Mouse (Mus musculus) forebrain, embryonic 10.5 days (tissue): ENCODE results near the gene Tubb2b. TPM values are rescaled to one million over a fixed set of nuclear protein-coding genes. Genes with fewer than 3 reads are reported as not detected.

Experiments
- DNase-seq: peaks from one replicate; pipeline ENCODE4 v3.0.0-alpha.2; 2017; ENCODE audit warnings: low spot score; ENCODE audit errors: extremely low spot score
- H3K27ac ChIP-seq: fragments of 300-500 bp; sonication (generic); 2 replicates; pipeline ENCODE4 v1.5.1; 2016; ENCODE audit warnings: mild to moderate bottlenecking
- H3K27me3 ChIP-seq: fragments of 300-500 bp; sonication (generic); 2 replicates; pipeline ENCODE4 v1.6.1; 2016; ENCODE audit warnings: mild to moderate bottlenecking; ENCODE audit not compliant: poor library complexity, severe bottlenecking
- H3K36me3 ChIP-seq: fragments of 300-500 bp; sonication (generic); replicated peaks from 2 replicates; pipeline ENCODE4 v1.6.1; 2016; ENCODE audit warnings: mild to moderate bottlenecking, moderate library complexity
- H3K4me1 ChIP-seq: fragments of 300-500 bp; sonication (generic); 2 replicates; pipeline ENCODE4 v1.6.1; 2016
- H3K4me3 ChIP-seq: fragments of 300-500 bp; sonication (generic); 2 replicates; pipeline ENCODE4 v1.5.1; 2016; ENCODE audit warnings: mild to moderate bottlenecking, moderate library complexity
- H3K9me3 ChIP-seq: fragments of 300-500 bp; sonication (generic); 2 replicates; pipeline ENCODE4 v1.6.1; 2016; ENCODE audit warnings: mild to moderate bottlenecking, moderate library complexity
- WGBS: fragments of 180-500 bp; shearing (Covaris S2); methylation state at CpG from one replicate; pipeline ENCODE4 v1.1.7; 2016; 5-methylcytosine and 5-hydroxymethylcytosine counted together
- polyA plus RNA-seq: library from polyadenylated mRNA; unstranded; fragments of >200 nt; fragmentation: Nextera tagmentation; extraction: Ambion mirVana; gene quantifications from 2 replicates; pipeline ENCODE4 v1.2.1, GENCODE M21; 2016

Tubb2b gene
- polyA plus RNA-seq, 1 experiment from 2014 or later, result 151 TPM

DNA sequence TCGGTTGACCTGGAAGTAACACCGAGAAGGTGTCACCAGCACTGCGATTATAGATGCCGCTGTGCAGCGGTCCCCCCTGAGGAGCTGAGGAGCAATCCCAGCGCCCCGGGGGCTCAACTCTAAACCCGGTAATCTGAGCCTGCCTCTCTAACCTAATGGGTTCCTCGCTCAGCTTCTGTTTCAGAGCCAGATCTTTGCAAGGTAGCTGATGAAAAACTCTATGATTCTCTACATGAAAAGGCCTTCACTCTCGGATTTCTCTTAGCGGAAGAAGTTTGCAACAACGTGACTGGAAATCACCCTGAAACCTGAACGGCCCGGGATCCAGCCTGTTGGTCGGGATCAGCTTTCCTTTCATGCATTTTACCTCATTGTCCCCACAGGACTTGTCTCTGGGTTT lies 2.0 kb upstream of the Tubb2b start:
- peak overlapping the region; percentile 78 for H3K4me3 ChIP-seq
- no peaks in the 10 kb centered on the region; the same call in 1 of the 2 replicates for H3K27me3 ChIP-seq
- under 1% methylated on average over 15 of the region's 15 CpGs for WGBS
- peaks cover 70% of the 10 kb centered on the region for H3K4me1 ChIP-seq
- no peaks in the 10 kb centered on the region for H3K9me3 ChIP-seq
- peaks cover 16% of the 10 kb centered on the region for H3K36me3 ChIP-seq
- H3K27ac ChIP-seq, result peak overlapping the region; percentile 98
- peak; percentile 43 for DNase-seq

- peaks cover 76% of the 10 kb centered on the region for H3K4me1 ChIP-seq
- H3K27me3 ChIP-seq, result no peaks in the 10 kb centered on the region; the same call in 1 of the 2 replicates
- H3K36me3 ChIP-seq, result peaks cover 23% of the 10 kb centered on the region
- H3K9me3 ChIP-seq, result no peaks in the 10 kb centered on the region
- H3K4me3 ChIP-seq, result peak overlapping the region; percentile 78
- under 1% methylated on average over 10 of the region's 10 CpGs for WGBS
- DNase-seq, result peak; percentile 80
- H3K27ac ChIP-seq, result peak overlapping the region; percentile 98
Observed at GRCm38 (mm10) chr13:34131708-34132060, 1.4 kb upstream of the Tubb2b start.

GRCm38 (mm10) chr13:34131011-34131707 lies 893 bp upstream of the Tubb2b start:
- peak overlapping the region; percentile 78 for H3K4me3 ChIP-seq
- under 1% methylated on average over 24 of the region's 24 CpGs for WGBS
- H3K9me3 ChIP-seq, result no peaks in the 10 kb centered on the region
- peak; percentile 91 for DNase-seq
- H3K36me3 ChIP-seq, result peaks cover 28% of the 10 kb centered on the region
- H3K27ac ChIP-seq, result peak overlapping the region; percentile 98
- peaks cover 81% of the 10 kb centered on the region for H3K4me1 ChIP-seq
- no peaks in the 10 kb centered on the region; the same call in 1 of the 2 replicates for H3K27me3 ChIP-seq

GRCm38 (mm10) chr13:34129485-34130225 lies 611 bp downstream of the Tubb2b start:
- under 1% methylated on average over 31 of the region's 31 CpGs for WGBS
- DNase-seq, result peak; percentile 72
- Histone ChIP-seq H3K36me3 (peaks cover 41% of the 10 kb centered on the region), H3K4me3 (peak overlapping the region; percentile 78), H3K4me1 (peaks cover 87% of the 10 kb centered on the region), H3K27me3 (no peaks in the 10 kb centered on the region; the same call in 1 of the 2 replicates), H3K27ac (peak overlapping the region; percentile 98), H3K9me3 (no peaks in the 10 kb centered on the region)

- H3K27ac ChIP-seq, result peak overlapping the region; percentile 98
- H3K4me3 ChIP-seq, result peak overlapping the region; percentile 78
- DNase-seq, result no peak
- no peaks in the 10 kb centered on the region for H3K9me3 ChIP-seq
- peaks cover 86% of the 10 kb centered on the region for H3K4me1 ChIP-seq
- H3K27me3 ChIP-seq, result no peaks in the 10 kb centered on the region
- peaks cover 53% of the 10 kb centered on the region for H3K36me3 ChIP-seq
- WGBS, result 75% methylated on average over 9 of the region's 9 CpGs
Observed at GRCm38 (mm10) chr13:34128276-34129114, 1.8 kb downstream of the Tubb2b start.

GRCm38 (mm10) chr13:34125711-34126110 lies 4.6 kb downstream of the Tubb2b start:
- Histone ChIP-seq H3K9me3 (no peaks in the 10 kb centered on the region), H3K27me3 (no peaks in the 10 kb centered on the region), H3K4me3 (peak overlapping the region; percentile 36), H3K27ac (no peak overlapping the region), H3K4me1 (peaks cover 62% of the 10 kb centered on the region), H3K36me3 (peaks cover 80% of the 10 kb centered on the region)
- DNase-seq, result no peak
- 83% methylated on average over 4 of the region's 4 CpGs for WGBS

DNA sequence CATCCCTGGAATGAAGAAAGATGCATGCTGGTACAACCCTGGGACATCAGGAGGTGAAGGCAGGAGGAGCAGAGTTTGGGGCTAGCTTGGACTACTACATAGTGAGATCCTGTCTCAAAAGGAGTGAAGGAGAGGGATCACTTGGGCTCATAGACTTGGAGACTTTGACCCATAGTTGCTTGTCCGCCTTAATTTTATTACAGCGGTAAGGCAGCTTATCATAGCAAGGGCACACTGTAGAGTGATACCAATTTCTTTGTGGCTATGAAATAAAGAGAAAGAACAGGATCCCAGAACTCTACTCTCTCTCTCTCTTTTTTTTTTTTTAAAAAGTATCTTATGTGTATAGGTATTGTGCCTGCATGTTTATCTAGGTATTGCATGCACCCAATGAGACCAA lies 9.7 kb downstream of the Tubb2b start:
- 99% methylated on average over 2 of the region's 2 CpGs for WGBS
- no peaks in the 10 kb centered on the region for H3K9me3 ChIP-seq
- no peak overlapping the region for H3K27ac ChIP-seq
- H3K36me3 ChIP-seq, result peaks cover 54% of the 10 kb centered on the region
- DNase-seq, result no peak
- H3K27me3 ChIP-seq, result no peaks in the 10 kb centered on the region
- H3K4me1 ChIP-seq, result peaks cover 23% of the 10 kb centered on the region
- H3K4me3 ChIP-seq, result no peak overlapping the region

GRCm38 (mm10) chr13:34119406-34119805 lies 10.9 kb downstream of the Tubb2b start:
- Histone ChIP-seq H3K27me3 (no peaks in the 10 kb centered on the region), H3K4me1 (peaks cover 12% of the 10 kb centered on the region; the same call in 1 of the 2 replicates), H3K9me3 (no peaks in the 10 kb centered on the region), H3K27ac (no peak overlapping the region), H3K4me3 (no peak overlapping the region), H3K36me3 (peaks cover 43% of the 10 kb centered on the region)
- no peak for DNase-seq
- WGBS, result 85% methylated on average over 4 of the region's 4 CpGs

DNA sequence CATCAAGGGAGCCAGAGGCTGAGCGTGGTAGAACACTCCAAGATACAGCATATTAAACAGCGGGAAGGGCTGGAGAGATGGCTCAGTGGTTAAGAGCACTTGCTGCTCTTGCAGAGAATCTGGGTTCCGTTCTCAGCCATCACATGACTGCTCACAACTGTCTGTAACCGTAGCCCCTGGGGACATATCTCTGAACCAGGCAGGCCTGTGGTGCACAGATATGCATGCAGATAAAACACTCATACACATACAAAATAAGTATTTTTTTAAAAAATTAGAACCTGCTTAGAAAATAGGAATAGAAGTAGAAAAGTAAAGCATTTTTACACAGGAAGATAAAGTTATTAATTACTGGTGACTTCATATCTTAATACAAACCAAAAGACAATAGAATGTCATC lies 11.4 kb downstream of the Tubb2b start:
- H3K36me3 ChIP-seq, result peaks cover 37% of the 10 kb centered on the region
- DNase-seq, result no peak
- H3K9me3 ChIP-seq, result no peaks in the 10 kb centered on the region
- no peak overlapping the region for H3K27ac ChIP-seq
- peaks cover 7% of the 10 kb centered on the region; the same call in 1 of the 2 replicates for H3K4me1 ChIP-seq
- H3K4me3 ChIP-seq, result no peak overlapping the region
- WGBS, result 86% methylated on average over 4 of the region's 4 CpGs
- H3K27me3 ChIP-seq, result no peaks in the 10 kb centered on the region

GRCm38 (mm10) chr13:34116508-34116907 lies 13.8 kb downstream of the Tubb2b start:
- no peak overlapping the region for H3K27ac ChIP-seq
- 81% methylated on average over 6 of the region's 6 CpGs for WGBS
- no peak for DNase-seq

DNA sequence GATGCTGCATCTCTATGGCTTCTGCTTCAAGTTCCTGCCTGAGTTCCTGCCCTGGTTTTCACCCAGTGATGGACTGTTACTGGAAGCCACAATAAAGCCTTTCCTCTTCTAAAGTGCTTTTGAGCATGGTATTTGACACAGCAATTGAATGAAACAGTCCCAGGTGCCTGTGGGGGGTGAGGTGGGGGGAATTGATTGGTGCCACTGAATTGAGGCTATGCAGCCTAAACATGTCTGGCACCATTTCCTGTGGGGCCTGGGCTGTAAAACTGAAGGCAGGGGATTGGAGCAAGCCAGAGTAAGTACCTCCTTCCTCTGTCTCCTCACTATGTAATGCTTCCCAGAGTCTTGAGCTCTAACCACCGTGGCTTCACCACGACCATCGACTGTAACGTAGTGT lies 15.6 kb downstream of the Tubb2b start:
- no peak for DNase-seq
- WGBS, result 90% methylated on average over 4 of the region's 4 CpGs
- Histone ChIP-seq H3K27ac (no peak overlapping the region), H3K4me1 (peaks cover 6% of the 10 kb centered on the region), H3K36me3 (no peaks in the 10 kb centered on the region), H3K4me3 (no peak overlapping the region), H3K27me3 (peaks cover 6% of the 10 kb centered on the region; the same call in 1 of the 2 replicates), H3K9me3 (no peaks in the 10 kb centered on the region)

More at GRCm38 (mm10) chr13:34116508-34116907, 13.8 kb downstream of the Tubb2b start:
- no peaks in the 10 kb centered on the region for H3K27me3 ChIP-seq
- H3K4me3 ChIP-seq, result no peak overlapping the region
- H3K4me1 ChIP-seq, result no peaks in the 10 kb centered on the region; the same call in 1 of the 2 replicates
- H3K9me3 ChIP-seq, result no peaks in the 10 kb centered on the region
- peaks cover 15% of the 10 kb centered on the region for H3K36me3 ChIP-seq

DNA sequence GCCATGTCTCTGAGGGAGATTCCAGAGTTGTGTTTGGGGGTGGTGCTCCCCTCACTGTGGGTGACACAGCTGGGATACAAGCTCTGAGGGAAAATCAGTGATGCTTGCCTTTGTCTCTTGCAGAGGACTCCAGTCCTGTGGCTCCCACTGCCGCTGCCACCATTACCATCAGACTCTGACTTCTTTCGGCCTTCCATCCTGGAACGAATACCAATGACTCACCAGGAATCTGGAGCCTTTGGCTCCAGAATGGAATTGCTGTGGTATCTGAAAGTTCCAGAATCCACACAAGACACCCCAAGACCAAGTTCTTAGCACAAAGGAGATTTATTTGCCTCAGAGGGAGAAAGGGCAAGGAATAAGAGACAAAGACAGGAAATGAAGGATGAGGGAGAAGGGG lies 17.2 kb downstream of the Tubb2b start:
- Histone ChIP-seq H3K27me3 (peaks cover 6% of the 10 kb centered on the region; the same call in 1 of the 2 replicates), H3K4me3 (no peak overlapping the region), H3K36me3 (no peaks in the 10 kb centered on the region), H3K9me3 (no peaks in the 10 kb centered on the region), H3K27ac (no peak overlapping the region), H3K4me1 (peaks cover 15% of the 10 kb centered on the region)
- no peak for DNase-seq
- WGBS, result 88% methylated on average over 3 of the region's 3 CpGs
